Mouse (Mus musculus) liver, embryonic 13.5 days (tissue): ENCODE measurements around the gene St6gal1. TPM values are rescaled to one million over a fixed set of nuclear protein-coding genes. Genes with fewer than 3 reads are reported as not detected.

ENCODE experiments used
- ATAC-seq: fragments of 200-750 bp; cut with Nextera tagmentation; 2 replicates; pipeline ENCODE4 v1.8.0; 2017; ENCODE audit warnings: low read depth, mild to moderate bottlenecking, moderate number of reproducible peaks, moderate library complexity
- DNase-seq: peaks from one replicate; pipeline ENCODE4 v3.0.0; 2022
- H3K27ac ChIP-seq: fragments of 300-500 bp; sonication (generic); 2 replicates; pipeline ENCODE4 v1.5.1; 2015; ENCODE audit warnings: moderate library complexity, mild to moderate bottlenecking, inconsistent platforms
- H3K27me3 ChIP-seq: fragments of 300-500 bp; sonication (generic); 2 replicates; pipeline ENCODE4 v1.6.1; 2015; ENCODE audit warnings: mild to moderate bottlenecking, inconsistent platforms
- H3K36me3 ChIP-seq: fragments of 300-500 bp; sonication (generic); 2 replicates; pipeline ENCODE4 v1.6.1; 2015; ENCODE audit warnings: mild to moderate bottlenecking, inconsistent platforms
- H3K4me1 ChIP-seq: fragments of 300-500 bp; sonication (generic); replicated peaks from 2 replicates; pipeline ENCODE4 v1.6.1; 2015; ENCODE audit warnings: inconsistent platforms
- H3K4me2 ChIP-seq: fragments of 300-500 bp; sonication (generic); 2 replicates; pipeline ENCODE4 v1.6.1; 2015; ENCODE audit warnings: inconsistent platforms, mild to moderate bottlenecking, moderate library complexity
- H3K4me3 ChIP-seq: fragments of 300-500 bp; sonication (generic); replicated peaks from 2 replicates; pipeline ENCODE4 v1.5.1; 2015; ENCODE audit warnings: mild to moderate bottlenecking, inconsistent platforms
- H3K9ac ChIP-seq: fragments of 300-500 bp; sonication (generic); 2 replicates; pipeline ENCODE4 v1.6.1; 2015; ENCODE audit warnings: mild to moderate bottlenecking, inconsistent platforms
- H3K9me3 ChIP-seq: fragments of 300-500 bp; sonication (generic); replicated peaks from 2 replicates; pipeline ENCODE4 v1.6.1; 2016; ENCODE audit warnings: inconsistent platforms
- WGBS: fragments of 180-500 bp; shearing (Covaris S2); methylation state at CpG from one replicate; pipeline ENCODE4 v1.1.7; 2015; ENCODE audit not compliant: insufficient replicate concordance; 5-methylcytosine and 5-hydroxymethylcytosine counted together
- polyA plus RNA-seq: library from polyadenylated mRNA; unstranded; fragments of >200 nt; fragmentation: Nextera tagmentation; extraction: Ambion mirVana; gene quantifications from 2 replicates; pipeline ENCODE4 v1.2.1, GENCODE M21; 2015

Gene St6gal1
- polyA plus RNA-seq, 1 experiment from 2014 or later: 7.5 TPM

DNA sequence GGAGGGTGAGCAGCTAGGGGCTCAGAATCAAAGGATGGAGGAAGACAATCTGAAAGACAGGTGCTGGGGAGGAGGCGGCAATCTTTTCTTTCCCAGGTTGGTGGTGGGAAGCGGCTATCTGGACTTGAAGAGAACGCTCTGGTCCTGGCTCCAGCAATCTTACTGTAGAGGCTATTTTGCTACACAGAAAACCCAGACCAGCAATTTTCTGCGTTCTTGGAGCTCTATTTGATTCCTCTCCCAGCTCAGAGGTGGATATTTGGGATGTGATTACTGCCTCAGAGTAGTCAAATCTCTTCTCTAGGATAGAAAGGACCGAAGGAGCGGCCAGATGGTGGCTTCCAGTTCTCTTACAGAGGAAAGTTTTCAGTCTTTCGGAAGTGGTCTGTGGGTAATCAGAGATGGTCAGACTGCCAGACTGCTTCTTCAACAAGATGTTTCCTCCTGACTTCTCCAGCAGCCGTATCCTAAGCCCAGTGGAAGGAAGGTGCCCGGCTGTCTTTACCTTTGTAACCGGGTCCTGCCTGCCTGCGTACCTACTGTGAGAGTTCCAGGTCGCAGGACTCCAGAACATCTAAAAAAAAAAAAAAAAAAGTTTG, 570 bp upstream of the St6gal1 start:
- Histone ChIP-seq H3K4me1 (no peaks in the 10 kb centered on the region; the same call in 1 of the 2 replicates), H3K4me3 (no peak overlapping the region), H3K9ac (no peak overlapping the region), H3K4me2 (peak overlapping the region; percentile 65), H3K27ac (no peak overlapping the region), H3K36me3 (no peaks in the 10 kb centered on the region), H3K27me3 (peaks cover 72% of the 10 kb centered on the region), H3K9me3 (no peaks in the 10 kb centered on the region)
- 13% methylated on average over 12 of the region's 12 CpGs for WGBS
- ATAC-seq (no peak), DNase-seq (no peak)

DNA sequence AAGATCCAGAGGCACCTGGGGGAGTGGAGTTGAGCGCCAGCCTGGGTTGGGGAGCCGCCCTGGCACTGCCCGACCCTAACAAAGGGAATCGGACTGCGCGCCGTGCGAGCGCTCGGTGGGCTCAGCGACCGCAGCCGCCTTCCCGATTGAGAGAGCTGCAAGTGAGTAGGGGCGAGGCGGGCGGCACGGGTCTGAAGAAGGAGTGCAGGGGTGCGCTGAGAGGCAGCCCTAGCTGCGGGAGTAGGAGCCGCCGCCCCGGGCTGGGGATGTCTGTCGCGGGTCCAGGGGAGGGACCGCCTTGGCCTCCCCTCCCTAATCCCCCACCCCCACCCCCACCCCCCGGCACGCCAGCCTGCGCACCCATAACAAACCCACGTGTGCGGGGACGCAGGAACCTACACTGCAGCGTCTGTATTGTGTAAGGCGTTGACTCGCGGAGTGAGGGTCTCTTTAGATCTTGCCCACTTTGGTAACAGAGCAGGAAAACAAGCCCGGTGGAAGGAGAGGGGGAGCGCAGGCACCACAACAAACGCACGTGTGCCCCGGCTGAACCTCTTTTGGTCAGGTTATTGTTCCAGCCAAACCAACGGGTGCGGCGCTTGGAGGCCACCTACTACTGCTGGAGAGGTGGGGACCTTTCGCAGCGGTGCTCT, 655 bp downstream of the St6gal1 start:
- ATAC-seq (peak; percentile 36; the same call in 1 of the 2 replicates), DNase-seq (no peak)
- H3K4me3 ChIP-seq: peak overlapping the region; percentile 58
- no peaks in the 10 kb centered on the region; the same call in 1 of the 2 replicates for H3K4me1 ChIP-seq
- WGBS: under 1% methylated on average over 46 of the region's 46 CpGs
- peak overlapping the region; percentile 65 for H3K4me2 ChIP-seq
- H3K27ac ChIP-seq: no peak overlapping the region
- H3K9ac ChIP-seq: peak overlapping the region; percentile 60
- H3K27me3 ChIP-seq: peaks cover 72% of the 10 kb centered on the region
- H3K36me3 ChIP-seq: no peaks in the 10 kb centered on the region
- no peaks in the 10 kb centered on the region for H3K9me3 ChIP-seq

- 1% methylated on average over 28 of the region's 28 CpGs for WGBS
- H3K9me3 ChIP-seq: no peaks in the 10 kb centered on the region
- DNase-seq (no peak), ATAC-seq (no peak)
- peak overlapping the region; percentile 60 for H3K9ac ChIP-seq
- peak overlapping the region; percentile 58 for H3K4me3 ChIP-seq
- H3K27me3 ChIP-seq: peaks cover 72% of the 10 kb centered on the region
- no peaks in the 10 kb centered on the region for H3K36me3 ChIP-seq
- no peak overlapping the region for H3K27ac ChIP-seq
- no peaks in the 10 kb centered on the region; the same call in 1 of the 2 replicates for H3K4me1 ChIP-seq
- peak overlapping the region; percentile 65 for H3K4me2 ChIP-seq
These were observed 1.5 kb downstream of the St6gal1 start for GRCm38 (mm10) chr16:23225821-23226600.

DNA sequence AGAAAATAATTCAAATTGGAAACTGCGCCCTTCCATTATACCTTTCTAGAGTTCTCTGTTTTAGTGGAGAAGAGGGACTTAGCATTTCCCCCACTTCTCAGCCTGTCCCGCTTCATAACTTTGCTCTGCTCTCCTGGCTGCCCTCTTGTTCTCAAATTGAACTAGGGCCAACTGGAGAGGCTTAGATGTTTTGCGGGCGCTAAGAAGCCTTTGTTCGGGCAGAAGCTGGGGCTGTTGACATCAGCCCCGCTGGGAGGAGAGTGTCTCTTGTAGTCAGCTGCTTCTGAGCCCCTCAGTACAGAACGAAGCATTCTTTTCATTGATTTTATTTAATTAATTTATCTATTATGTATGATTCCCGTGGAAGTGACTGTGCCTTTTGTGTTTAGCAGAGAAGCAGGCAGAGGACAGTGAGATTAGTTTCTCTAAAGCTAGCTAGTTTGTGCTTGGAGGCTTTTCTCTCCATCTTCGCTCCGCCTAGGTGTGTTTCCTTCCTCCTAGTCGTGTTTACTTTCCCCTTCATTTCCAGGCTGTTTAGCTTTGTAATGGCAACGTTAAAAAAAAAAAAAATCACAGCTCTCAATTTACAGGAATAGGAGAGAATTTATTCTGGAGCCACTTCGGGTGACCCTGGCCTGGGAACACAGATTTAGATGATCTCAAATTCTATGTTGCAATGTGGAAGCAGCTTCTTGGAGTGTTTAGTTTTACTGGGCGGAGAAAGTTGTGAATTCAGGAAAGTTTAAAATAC, 2.2 kb downstream of the St6gal1 start:
- WGBS: 12% methylated on average over 14 of the region's 14 CpGs
- DNase-seq (no peak), ATAC-seq (no peak)
- Histone ChIP-seq H3K27me3 (peaks cover 68% of the 10 kb centered on the region), H3K4me1 (no peaks in the 10 kb centered on the region; the same call in 1 of the 2 replicates), H3K4me2 (peak overlapping the region; percentile 65), H3K36me3 (no peaks in the 10 kb centered on the region), H3K9me3 (no peaks in the 10 kb centered on the region), H3K4me3 (peak overlapping the region; percentile 58), H3K27ac (no peak overlapping the region), H3K9ac (no peak overlapping the region)

GRCm38 (mm10) chr16:23227851-23228250, 3.3 kb downstream of the St6gal1 start:
- no peak for DNase-seq
- ATAC-seq: no peak
- Histone ChIP-seq H3K4me1 (peaks cover 4% of the 10 kb centered on the region; the same call in 1 of the 2 replicates), H3K4me2 (no peak overlapping the region), H3K27ac (no peak overlapping the region), H3K9me3 (no peaks in the 10 kb centered on the region), H3K27me3 (peaks cover 60% of the 10 kb centered on the region), H3K4me3 (no peak overlapping the region), H3K9ac (no peak overlapping the region), H3K36me3 (no peaks in the 10 kb centered on the region)
- 36% methylated on average over 6 of the region's 6 CpGs for WGBS

DNA sequence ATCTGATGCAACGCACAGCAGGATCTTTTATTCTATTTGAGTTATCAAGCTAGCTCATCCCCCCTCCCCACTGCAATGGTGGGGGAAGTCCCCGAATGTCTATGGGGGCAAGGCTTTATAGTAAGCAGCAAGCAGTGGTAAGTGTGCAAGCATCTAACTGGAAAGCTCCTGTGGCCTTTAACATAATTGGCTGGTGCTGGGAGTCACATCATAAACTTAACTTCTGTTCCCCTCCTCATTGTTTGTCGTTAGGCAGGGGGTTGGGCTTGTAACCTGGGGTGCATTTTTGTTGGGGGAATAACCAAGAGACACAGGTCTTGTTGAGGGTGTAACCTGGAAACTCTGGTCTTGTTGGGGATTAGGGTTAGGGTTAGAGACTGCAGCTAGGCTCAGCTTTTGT, 3.9 kb downstream of the St6gal1 start:
- Histone ChIP-seq H3K9ac (no peak overlapping the region), H3K9me3 (no peaks in the 10 kb centered on the region), H3K36me3 (no peaks in the 10 kb centered on the region), H3K4me2 (no peak overlapping the region), H3K4me1 (peaks cover 4% of the 10 kb centered on the region; the same call in 1 of the 2 replicates), H3K27me3 (peaks cover 54% of the 10 kb centered on the region), H3K4me3 (no peak overlapping the region), H3K27ac (no peak overlapping the region)
- ATAC-seq (no peak), DNase-seq (no peak)
- WGBS: 43% methylated on average over 3 of the region's 3 CpGs

GRCm38 (mm10) chr16:23229945-23230344, 5.4 kb downstream of the St6gal1 start:
- H3K9me3 ChIP-seq: no peaks in the 10 kb centered on the region
- no peak overlapping the region for H3K9ac ChIP-seq
- WGBS: 59% methylated on average over 3 of the region's 3 CpGs
- H3K27me3 ChIP-seq: peaks cover 39% of the 10 kb centered on the region
- DNase-seq (no peak), ATAC-seq (no peak)
- no peak overlapping the region for H3K4me3 ChIP-seq
- no peak overlapping the region for H3K27ac ChIP-seq
- no peaks in the 10 kb centered on the region for H3K36me3 ChIP-seq
- H3K4me1 ChIP-seq: peaks cover 4% of the 10 kb centered on the region; the same call in 1 of the 2 replicates
- H3K4me2 ChIP-seq: no peak overlapping the region

DNA sequence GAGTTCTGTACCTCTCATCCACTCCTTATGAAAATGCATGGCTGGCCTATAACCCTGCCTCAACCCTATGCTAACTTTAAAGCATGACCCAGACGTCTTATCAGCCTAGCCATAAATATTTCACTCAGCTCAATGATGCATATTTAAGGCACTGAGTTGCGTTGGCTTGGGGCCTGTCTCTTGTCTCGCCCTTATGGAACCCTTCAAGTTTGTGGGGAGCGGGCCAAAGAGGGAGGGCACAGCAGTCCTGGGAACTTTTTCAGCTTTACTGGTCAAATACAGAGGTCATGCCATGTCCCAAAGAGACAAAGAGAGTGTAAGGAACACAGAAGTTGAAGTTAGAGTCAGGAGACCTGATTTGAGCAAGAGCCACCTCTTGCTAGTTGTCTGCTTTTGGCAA, 6.6 kb downstream of the St6gal1 start:
- WGBS: 60% methylated on average over 4 of the region's 4 CpGs
- Histone ChIP-seq H3K9me3 (no peaks in the 10 kb centered on the region), H3K27ac (no peak overlapping the region), H3K4me3 (no peak overlapping the region), H3K27me3 (peaks cover 27% of the 10 kb centered on the region), H3K9ac (no peak overlapping the region), H3K4me1 (peaks cover 6% of the 10 kb centered on the region; the same call in 1 of the 2 replicates), H3K36me3 (no peaks in the 10 kb centered on the region), H3K4me2 (no peak overlapping the region)
- no peak for DNase-seq
- ATAC-seq: no peak

GRCm38 (mm10) chr16:23232691-23233090, 8.2 kb downstream of the St6gal1 start:
- Histone ChIP-seq H3K27me3 (peaks cover 12% of the 10 kb centered on the region), H3K9ac (no peak overlapping the region), H3K27ac (no peak overlapping the region), H3K4me2 (no peak overlapping the region), H3K9me3 (no peaks in the 10 kb centered on the region), H3K4me1 (peaks cover 6% of the 10 kb centered on the region; the same call in 1 of the 2 replicates), H3K36me3 (no peaks in the 10 kb centered on the region), H3K4me3 (no peak overlapping the region)
- WGBS: 50% methylated on average over 7 of the region's 7 CpGs
- no peak for ATAC-seq
- DNase-seq: no peak

DNA sequence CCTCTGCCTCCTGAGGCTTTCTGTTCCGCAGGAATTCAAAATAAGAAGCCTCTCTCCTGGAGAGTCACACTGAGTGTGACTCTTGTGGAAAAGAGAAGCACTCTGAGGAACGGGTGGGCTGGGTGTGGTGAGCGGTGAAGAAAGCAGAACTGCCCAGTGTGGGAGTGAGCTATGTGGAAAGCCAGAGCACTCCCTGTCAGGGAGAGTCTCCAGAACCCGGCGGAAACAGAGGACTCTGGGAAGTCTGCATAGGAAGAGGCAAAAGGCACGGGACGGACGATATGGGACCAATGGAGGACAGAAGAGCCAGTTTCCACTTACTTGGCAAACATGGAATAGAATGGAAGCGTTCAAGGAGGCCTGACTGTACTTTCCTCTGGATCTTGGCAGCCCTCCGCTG, 9.0 kb downstream of the St6gal1 start:
- Histone ChIP-seq H3K9ac (no peak overlapping the region), H3K27me3 (peaks cover 4% of the 10 kb centered on the region), H3K9me3 (no peaks in the 10 kb centered on the region), H3K36me3 (no peaks in the 10 kb centered on the region), H3K4me1 (peaks cover 6% of the 10 kb centered on the region; the same call in 1 of the 2 replicates), H3K4me3 (no peak overlapping the region), H3K4me2 (no peak overlapping the region), H3K27ac (no peak overlapping the region)
- ATAC-seq (no peak), DNase-seq (no peak)
- 44% methylated on average over 10 of the region's 10 CpGs for WGBS

GRCm38 (mm10) chr16:23234557-23234956, 10.0 kb downstream of the St6gal1 start:
- ATAC-seq: no peak

More at GRCm38 (mm10) chr16:23234557-23234956, 10.0 kb downstream of the St6gal1 start:
- Histone ChIP-seq H3K4me1 (peaks cover 6% of the 10 kb centered on the region), H3K27ac (no peak overlapping the region), H3K4me3 (no peak overlapping the region), H3K27me3 (no peaks in the 10 kb centered on the region), H3K9me3 (no peaks in the 10 kb centered on the region), H3K9ac (no peak overlapping the region), H3K36me3 (no peaks in the 10 kb centered on the region), H3K4me2 (no peak overlapping the region)
- no peak for DNase-seq
- 58% methylated on average over 5 of the region's 5 CpGs for WGBS
